Mouse (Mus musculus): ENCODE measurements around the gene Aup1. TPM values are rescaled to one million over a fixed set of nuclear protein-coding genes. Genes with fewer than 3 reads are reported as not detected.
A peak's percentile ranks its signal among the peaks of the same experiment; 100 is the strongest.

Gene Aup1
- total and polyA plus RNA-seq, 3 experiments, result 259 to 500 TPM; not detected in 1

- no peak for TF ChIP-seq CTCF (IDR thresholded peaks at IDR 0.05 in 2 of 3, conservative IDR thresholded peaks at IDR 0.05 in 1 of 3; ENCODE audit: control insufficient read depth in 1 of 3, insufficient read depth in 1 of 3, low read depth in 2 of 3, low read length in 3 of 3, poor library complexity in 1 of 3, severe bottlenecking in 1 of 3)
- TF ChIP-seq TCF12 (IDR thresholded peaks at IDR 0.05; ENCODE audit: low read depth, low read length), result peak; percentile 36; the same call in 1 of the 2 replicates
- no peak for TF ChIP-seq POLR2AphosphoS5 (IDR thresholded peaks at IDR 0.05; ENCODE audit: borderline replicate concordance, low read depth, low read length)
- no peak for TF ChIP-seq UBTF (IDR thresholded peaks at IDR 0.05; ENCODE audit: borderline replicate concordance, insufficient read depth, low read depth, low read length)
- peak; percentile 77 for TF ChIP-seq ELF1 (IDR thresholded peaks at IDR 0.05; ENCODE audit: low read depth, low read length)
- no peak for TF ChIP-seq GATA1 (IDR thresholded peaks at IDR 0.05; ENCODE audit: low read depth, low read length)
- TF ChIP-seq MAFK (IDR thresholded peaks at IDR 0.05; ENCODE audit: borderline replicate concordance, low read depth, low read length), result peak; percentile 94
- peak in 1 of 2 experiments; percentile 3; a peak in 1 of 4 replicates for TF ChIP-seq EP300 (IDR thresholded peaks at IDR 0.05; ENCODE audit: low read depth in 1 of 2, low read length in 2 of 2)
- TF ChIP-seq MAX (IDR thresholded peaks at IDR 0.05; ENCODE audit: low read length), result 0 out of 2 replicates have a peak, but pooled peaks have one; percentile 10
- TF ChIP-seq MEF2A (IDR thresholded peaks at IDR 0.05; ENCODE audit: extremely low read depth, insufficient replicate concordance, low read depth, low read length, poor library complexity, severe bottlenecking), result no peak
- peak; percentile 15; the same call in 1 of the 2 replicates for TF ChIP-seq ETS1 (IDR thresholded peaks at IDR 0.05; ENCODE audit: low read depth, low read length)
- 0 out of 2 replicates have a peak, but pooled peaks have one; percentile 13 for TF ChIP-seq MYC (IDR thresholded peaks at IDR 0.05; ENCODE audit: low read depth, low read length)
- no peak for TF ChIP-seq TBP (IDR thresholded peaks at IDR 0.05; ENCODE audit: low read depth, low read length)
- TF ChIP-seq MAZ (IDR thresholded peaks at IDR 0.05; ENCODE audit: low read depth, low read length), result peak; percentile 82
- TF ChIP-seq SMC3 (IDR thresholded peaks at IDR 0.05; ENCODE audit: low read depth, low read length), result no peak
- TF ChIP-seq HCFC1 (IDR thresholded peaks at IDR 0.05; ENCODE audit: low read depth, low read length), result no peak; the same call in 1 of the 2 replicates
- no peak for TF ChIP-seq RCOR1 (IDR thresholded peaks at IDR 0.05; ENCODE audit: low read depth, low read length)
- TF ChIP-seq CHD2 (IDR thresholded peaks at IDR 0.05; ENCODE audit: low read length), result no peak
- no peak for TF ChIP-seq E2F4 (IDR thresholded peaks at IDR 0.05; ENCODE audit: borderline replicate concordance, low read depth, low read length)
- TF ChIP-seq POLR2AphosphoS2 (IDR thresholded peaks at IDR 0.05; ENCODE audit: low read length), result peak; percentile 74; the same call in 1 of the 2 replicates
- peak; percentile 68 for TF ChIP-seq NELFE (IDR thresholded peaks at IDR 0.05; ENCODE audit: low read depth, low read length)
- TF ChIP-seq MYB (IDR thresholded peaks at IDR 0.05; ENCODE audit: low read depth, low read length), result no peak
Measured at GRCm38 (mm10) chr6:83033249-83034185, 20.8 kb upstream of the Aup1 start, which contains the start of the genes Dok1 and Loxl3 (continued).
